Mouse (Mus musculus): Measurements from ENCODE around the gene Gm3173. TPM values are rescaled to one million over a fixed set of nuclear protein-coding genes. Genes with fewer than 3 reads are reported as not detected.
"Not testable (repeated sequence)": the region's sequence is repeated elsewhere in the genome, so short reads cannot be mapped to it uniquely, and the experiment has no call there.

Gm3173 gene
- polyA plus RNA-seq, 1 experiment from 2014 or later = 1.4 TPM

DNA sequence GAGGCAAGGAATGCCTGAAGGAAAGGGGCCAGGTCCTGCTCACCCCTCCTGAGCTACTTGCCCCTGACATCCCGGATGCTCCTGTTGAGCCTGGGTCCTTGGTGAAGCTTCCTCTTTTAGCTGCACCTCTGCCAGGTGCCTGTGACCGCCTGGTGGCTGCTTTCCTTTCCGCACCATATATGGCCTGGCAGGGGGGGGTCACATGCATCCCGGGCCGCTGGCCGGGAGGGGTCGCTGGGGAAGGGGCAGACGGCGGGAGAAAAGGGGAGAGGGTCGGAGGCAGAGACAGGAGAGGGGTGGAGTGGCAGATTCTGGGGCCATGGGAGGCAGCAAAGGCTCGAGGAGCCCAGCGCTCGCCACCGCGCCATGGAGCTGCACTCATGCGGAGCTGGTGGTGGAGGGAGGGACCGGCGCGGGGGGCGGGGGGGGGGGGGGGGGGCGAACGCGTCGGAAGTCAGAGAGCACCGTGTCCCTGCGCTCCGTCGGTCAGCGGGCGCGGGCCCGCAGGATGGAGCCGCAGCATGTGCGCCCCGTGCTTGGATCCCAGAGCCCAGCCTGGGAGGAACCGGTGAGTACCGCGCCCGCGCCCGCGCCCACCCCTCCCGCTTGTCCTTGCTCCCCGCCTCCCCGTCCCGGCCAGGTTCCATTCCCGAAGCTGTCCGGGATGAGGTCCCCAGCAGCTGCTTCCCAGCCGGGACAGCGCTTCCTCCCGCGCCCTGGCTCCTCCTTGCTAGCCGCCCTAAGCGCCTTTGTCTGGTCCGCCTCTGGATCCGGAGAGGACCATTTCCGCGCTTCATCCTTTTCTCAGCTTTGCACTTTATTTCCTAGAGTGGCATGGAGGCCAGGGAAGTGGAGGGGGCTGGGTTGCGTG, 15.6 kb upstream of the Gm3173 start, which contains the start of gene Gm3164:
TSS of gene Gm3164 (plus strand) at position 484 of the 871 bp plus-strand sequence.
- H3K4me1 ChIP-seq (ENCODE audit: control insufficient read depth, insufficient read depth, low read depth, low read length); H3K9me3 ChIP-seq (ENCODE audit: control insufficient read depth, low read length); ATAC-seq; H3K36me3 ChIP-seq (ENCODE audit: control insufficient read depth, insufficient read depth, low read length); H3K27me3 ChIP-seq (replicated peaks; ENCODE audit: control insufficient read depth, insufficient read depth, low read length): not testable (repeated sequence)
- H3K27ac ChIP-seq (ENCODE audit: low read depth, low read length) = 0 out of 2 replicates have a peak within 1 kb of the TSS, but pooled peaks have one; percentile 29
- peak within 1 kb of the TSS; percentile 48 for H3K4me3 ChIP-seq (ENCODE audit: low read length)
- WGBS = under 1% methylated on average over 16 of the region's 59 CpGs
- H3K9ac ChIP-seq (ENCODE audit: low read depth, low read length) = peak within 1 kb of the TSS; percentile 65
- H3K4me2 ChIP-seq (ENCODE audit: low read length) = peak within 1 kb of the TSS; percentile 56

DNA sequence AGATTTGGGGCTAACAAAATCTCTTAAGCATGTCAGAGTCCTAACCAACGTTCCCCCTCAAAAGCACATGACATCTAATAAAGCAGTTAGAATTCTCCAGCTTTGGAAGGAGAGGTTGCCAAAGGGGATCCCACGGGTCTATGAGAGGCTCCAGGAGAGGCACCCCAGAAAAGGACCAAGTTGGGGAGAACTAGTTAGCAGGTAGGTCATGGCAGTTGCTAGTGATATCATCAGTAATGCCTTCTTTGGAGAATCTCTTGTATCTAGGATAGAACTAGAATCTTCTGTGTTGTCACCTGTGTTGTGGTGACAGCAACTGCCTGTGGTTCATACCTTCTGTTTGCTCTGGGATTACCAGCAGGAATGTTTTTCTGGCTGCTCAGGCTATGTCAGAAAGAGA, 50.7 kb downstream of the Gm3173 start, which contains the start of gene Gm3182:
TSS of gene Gm3182 (plus strand) at position 301 of the 400 bp plus-strand sequence.
- no CpG with 5 or more reads among the region's 2 CpGs for WGBS
- H3K27me3 ChIP-seq (replicated peaks; ENCODE audit: control insufficient read depth, insufficient read depth, low read length); H3K27ac ChIP-seq (ENCODE audit: low read depth, low read length); H3K9me3 ChIP-seq (ENCODE audit: control insufficient read depth, low read length); H3K36me3 ChIP-seq (ENCODE audit: control insufficient read depth, insufficient read depth, low read length); H3K4me1 ChIP-seq (ENCODE audit: control insufficient read depth, insufficient read depth, low read depth, low read length); H3K4me3 ChIP-seq (ENCODE audit: low read length); ATAC-seq; H3K9ac ChIP-seq (ENCODE audit: low read depth, low read length); H3K4me2 ChIP-seq (ENCODE audit: low read length): not testable (repeated sequence)

DNA sequence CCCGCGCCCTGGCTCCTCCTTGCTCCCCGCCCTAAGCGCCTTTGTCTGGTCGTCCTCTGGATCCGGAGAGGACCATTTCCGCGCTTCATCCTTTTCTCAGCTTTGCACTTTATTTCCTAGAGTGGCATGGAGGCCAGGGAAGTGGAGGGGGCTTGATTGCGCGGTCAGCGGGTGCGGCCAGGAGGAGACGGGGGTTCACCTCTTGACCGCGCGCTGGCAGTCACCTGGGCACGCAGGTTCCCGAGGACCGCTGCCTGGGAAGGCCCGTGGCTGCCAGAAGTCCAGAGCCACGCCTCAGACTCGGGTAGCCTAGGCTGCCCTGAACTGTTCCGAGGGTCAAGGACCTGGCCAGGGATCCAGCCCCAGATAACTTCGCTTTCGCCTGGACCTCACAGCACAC, 68.6 kb downstream of the Gm3173 start:
- H3K27me3 ChIP-seq (replicated peaks; ENCODE audit: control insufficient read depth, insufficient read depth, low read length); ATAC-seq; H3K4me1 ChIP-seq (ENCODE audit: control insufficient read depth, insufficient read depth, low read depth, low read length); H3K36me3 ChIP-seq (ENCODE audit: control insufficient read depth, insufficient read depth, low read length); H3K27ac ChIP-seq (ENCODE audit: low read depth, low read length); H3K9ac ChIP-seq (ENCODE audit: low read depth, low read length); H3K9me3 ChIP-seq (ENCODE audit: control insufficient read depth, low read length): not testable (repeated sequence)
- peak overlapping the region; percentile 35 for H3K4me3 ChIP-seq (ENCODE audit: low read length)
- H3K4me2 ChIP-seq (ENCODE audit: low read length) = peak overlapping the region; percentile 51
- WGBS = 12% methylated on average over 7 of the region's 25 CpGs

DNA sequence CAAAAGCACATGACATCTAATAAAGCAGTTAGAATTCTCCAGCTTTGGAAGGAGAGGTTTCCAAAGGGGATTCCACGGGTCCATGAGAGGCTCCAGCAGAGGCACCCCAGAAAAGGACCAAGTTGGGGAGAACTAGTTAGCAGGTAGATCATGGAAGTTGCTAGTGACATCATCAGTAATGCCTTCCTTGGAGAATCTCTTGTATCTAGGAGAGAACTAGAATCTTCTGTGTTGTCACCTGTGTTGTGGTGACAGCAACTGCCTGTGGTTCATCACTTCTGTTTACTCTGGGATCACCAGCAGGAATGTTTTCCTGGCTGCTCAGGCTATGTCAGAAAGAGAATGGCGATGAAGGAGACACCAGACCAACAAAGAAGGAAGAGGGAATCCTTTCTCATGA, 124.3 kb downstream of the Gm3173 start, which contains the start of gene Gm3047:
TSS of gene Gm3047 (plus strand) at position 301 of the 400 bp plus-strand sequence.
- not testable (repeated sequence) for H3K27me3 ChIP-seq (replicated peaks; ENCODE audit: control insufficient read depth, insufficient read depth, low read length); H3K9ac ChIP-seq (ENCODE audit: low read depth, low read length); H3K9me3 ChIP-seq (ENCODE audit: control insufficient read depth, low read length); ATAC-seq; H3K27ac ChIP-seq (ENCODE audit: low read depth, low read length); H3K4me2 ChIP-seq (ENCODE audit: low read length); H3K4me3 ChIP-seq (ENCODE audit: low read length); H3K36me3 ChIP-seq (ENCODE audit: control insufficient read depth, insufficient read depth, low read length); H3K4me1 ChIP-seq (ENCODE audit: control insufficient read depth, insufficient read depth, low read depth, low read length)
- no CpG with 5 or more reads among the region's 2 CpGs for WGBS

Other genes starting within 250 kb of the Gm3173 start
- 9.4 and 11.4 TPM in 2 replicates for gene Gm2974, start 248.4 kb upstream of the Gm3173 start, polyA plus RNA-seq (2015; fragmentation: Nextera tagmentation; extraction: Ambion mirVana)
- gene Gm3138, start 181.4 kb upstream of the Gm3173 start, polyA plus RNA-seq (2015; fragmentation: Nextera tagmentation; extraction: Ambion mirVana) = not detected in 2 replicates
- gene Gm3149, start 113.7 kb upstream of the Gm3173 start, polyA plus RNA-seq (2015; fragmentation: Nextera tagmentation; extraction: Ambion mirVana) = not detected in 2 replicates
- gene 2610042L04Rik, start 96.2 kb upstream of the Gm3173 start, polyA plus RNA-seq (2015; fragmentation: Nextera tagmentation; extraction: Ambion mirVana) = 7.8 and 7.9 TPM in 2 replicates
- not detected in 2 replicates for gene Gm3159, start 33.5 kb upstream of the Gm3173 start, polyA plus RNA-seq (2015; fragmentation: Nextera tagmentation; extraction: Ambion mirVana)
- gene Gm3164, start 15.5 kb upstream of the Gm3173 start, polyA plus RNA-seq (2015; fragmentation: Nextera tagmentation; extraction: Ambion mirVana) = 6.0 and 7.4 TPM in 2 replicates
- not detected in 2 replicates for gene Gm3182, start 50.8 kb downstream of the Gm3173 start, polyA plus RNA-seq (2015; fragmentation: Nextera tagmentation; extraction: Ambion mirVana)
- not detected in 2 replicates for gene Gm3047, start 124.4 kb downstream of the Gm3173 start, polyA plus RNA-seq (2015; fragmentation: Nextera tagmentation; extraction: Ambion mirVana)
- gene Gm8159, start 201.4 kb downstream of the Gm3173 start, polyA plus RNA-seq (2015; fragmentation: Nextera tagmentation; extraction: Ambion mirVana) = not detected in 2 replicates
- 1.6 and 2.0 TPM in 2 replicates for gene Gm3239, start 233.2 kb downstream of the Gm3173 start, polyA plus RNA-seq (2015; fragmentation: Nextera tagmentation; extraction: Ambion mirVana)

All from hindbrain, embryonic 16.5 days (tissue).